Mouse (Mus musculus) midbrain, embryonic 14.5 days (tissue): ENCODE measurements at regions not wholly inside any gene's neighbourhood (a gene's known extent, or its start where the extent isn't known, plus 50 kb on each side); places are given as distances from the start of the nearest gene placed in this dataset.

Source experiments
- ATAC-seq: fragments of 200-750 bp; cut with Nextera tagmentation; 2 replicates; pipeline ENCODE4 v1.8.0; 2017; ENCODE audit warnings: moderate number of reproducible peaks, moderate library complexity; ENCODE audit not compliant: low FRiP score, low TSS enrichment
- DNase-seq: peaks from one replicate; pipeline ENCODE4 v3.0.0-alpha.2; 2015
- H3K27ac ChIP-seq: fragments of 300-500 bp; sonication (generic); replicated peaks from 2 replicates; pipeline ENCODE4 v1.5.1; 2014; ENCODE audit warnings: mild to moderate bottlenecking, low read depth, low read length, moderate library complexity
- H3K27me3 ChIP-seq: fragments of 300-500 bp; sonication (generic); 2 replicates; pipeline ENCODE4 v1.6.1; 2014; ENCODE audit warnings: low read length, control low read depth, mixed read lengths; ENCODE audit not compliant: control insufficient read depth, insufficient read depth
- H3K36me3 ChIP-seq: fragments of 300-500 bp; sonication (generic); 2 replicates; pipeline ENCODE4 v1.6.1; 2014; ENCODE audit warnings: low read length, control low read depth; ENCODE audit not compliant: control insufficient read depth, insufficient read depth
- H3K4me1 ChIP-seq: fragments of 300-500 bp; sonication (generic); 2 replicates; pipeline ENCODE4 v1.6.1; 2014; ENCODE audit warnings: mild to moderate bottlenecking, antibody characterized with exemption, low read length, control low read depth; ENCODE audit not compliant: control insufficient read depth, insufficient read depth
- H3K4me2 ChIP-seq: fragments of 300-500 bp; sonication (generic); 2 replicates; pipeline ENCODE4 v1.6.1; 2014; ENCODE audit warnings: mild to moderate bottlenecking, low read length, moderate library complexity
- H3K4me3 ChIP-seq: fragments of 300-500 bp; sonication (generic); replicated peaks from 2 replicates; pipeline ENCODE4 v1.5.1; 2014; ENCODE audit warnings: low read depth, low read length
- H3K9ac ChIP-seq: fragments of 300-500 bp; sonication (generic); replicated peaks from 2 replicates; pipeline ENCODE4 v1.6.1; 2014; ENCODE audit warnings: mild to moderate bottlenecking, low read length, moderate library complexity
- H3K9me3 ChIP-seq: fragments of 300-500 bp; sonication (generic); 2 replicates; pipeline ENCODE4 v1.6.1; 2016; ENCODE audit warnings: low read length, control low read depth, mixed read lengths; ENCODE audit not compliant: control insufficient read depth
- WGBS: fragments of 180-500 bp; shearing (Covaris S2); extraction: QIAGEN DNeasy Blood & Tissue Kit; methylation state at CpG from one replicate; pipeline ENCODE4 v1.1.7; 2014; 5-methylcytosine and 5-hydroxymethylcytosine counted together

DNA sequence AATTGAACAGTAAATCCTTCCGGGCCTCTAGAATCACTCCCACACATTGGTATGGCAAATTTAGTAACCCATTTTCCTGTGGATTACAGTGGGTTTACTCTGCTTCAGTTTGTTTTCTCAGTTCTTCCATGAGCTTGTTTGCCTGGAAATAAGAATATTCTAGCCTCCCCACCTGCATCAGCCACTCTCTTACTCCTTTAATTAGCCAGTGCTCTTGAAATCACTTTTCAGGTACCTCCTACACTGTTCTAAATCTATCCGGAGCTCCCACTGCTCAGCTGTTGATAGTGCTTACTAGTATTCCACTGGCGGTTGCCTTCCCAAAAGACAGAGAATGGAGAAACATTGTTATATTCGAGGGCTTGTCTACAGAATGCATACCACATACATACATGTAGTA lies 167.1 kb downstream of the Htr7 start:
- no peaks in the 10 kb centered on the region for H3K36me3 ChIP-seq
- no peak overlapping the region for H3K4me3 ChIP-seq
- no peak overlapping the region for H3K9ac ChIP-seq
- DNase-seq (no peak), ATAC-seq (no peak)
- no peak overlapping the region for H3K27ac ChIP-seq
- WGBS = 86% methylated on average over 4 of the region's 4 CpGs
- no peaks in the 10 kb centered on the region for H3K9me3 ChIP-seq
- H3K4me1 ChIP-seq = no peaks in the 10 kb centered on the region
- no peak overlapping the region for H3K4me2 ChIP-seq
- no peaks in the 10 kb centered on the region for H3K27me3 ChIP-seq

DNA sequence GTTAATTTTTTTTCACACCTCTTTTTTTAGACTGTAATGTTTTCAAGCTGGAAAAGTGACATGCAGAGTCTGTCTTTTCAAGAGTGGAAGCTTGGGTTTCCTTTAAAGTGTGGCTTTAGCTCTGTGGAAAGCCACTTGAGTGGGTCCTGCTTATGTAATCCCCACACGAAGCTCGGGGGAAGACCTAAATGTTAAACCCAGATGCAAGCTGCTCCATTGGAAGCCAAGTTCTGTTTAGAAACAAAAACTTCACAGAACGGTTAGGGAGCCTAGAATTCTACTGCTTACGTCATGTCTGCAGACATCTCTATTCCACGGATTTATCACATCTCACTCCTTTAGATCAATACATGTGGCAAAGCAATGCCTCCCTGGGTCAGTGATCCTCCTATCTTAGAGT lies 171.0 kb downstream of the Htr7 start:
- Histone ChIP-seq H3K36me3 (no peaks in the 10 kb centered on the region), H3K4me1 (no peaks in the 10 kb centered on the region), H3K9me3 (no peaks in the 10 kb centered on the region), H3K4me2 (no peak overlapping the region), H3K27ac (no peak overlapping the region), H3K27me3 (no peaks in the 10 kb centered on the region), H3K9ac (no peak overlapping the region), H3K4me3 (no peak overlapping the region)
- WGBS = 77% methylated on average over 5 of the region's 5 CpGs
- ATAC-seq = no peak
- no peak for DNase-seq

DNA sequence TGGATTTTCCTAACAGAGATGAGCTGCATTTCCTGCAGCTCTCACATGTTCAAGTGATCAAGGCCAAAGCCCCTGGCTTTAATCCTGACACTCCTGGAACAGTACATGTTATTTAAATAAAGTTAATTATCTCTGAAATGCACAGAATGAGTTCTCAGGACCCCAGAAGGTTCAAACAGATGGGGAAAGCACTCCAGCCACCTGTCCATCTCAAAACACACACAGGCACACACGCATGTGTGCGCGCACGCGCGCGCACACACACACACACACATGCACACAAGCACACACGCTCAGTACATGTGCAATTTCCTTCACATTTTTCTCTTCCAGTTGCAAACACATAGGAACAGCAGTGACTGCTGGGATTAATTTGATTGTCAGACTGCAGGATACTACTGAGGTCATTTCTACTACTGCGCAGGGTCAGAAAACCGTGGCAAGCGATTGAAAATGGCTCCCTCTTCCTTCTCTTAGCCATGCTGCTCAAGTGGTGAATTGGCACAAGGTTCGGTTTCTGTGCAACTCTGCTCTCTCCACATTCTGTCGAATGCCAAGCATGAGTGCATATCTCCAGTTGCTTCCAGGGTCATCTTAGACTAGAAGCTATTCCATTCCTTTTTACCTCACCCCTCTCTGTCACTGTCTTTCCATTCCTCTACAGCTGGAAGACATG lies 175.4 kb downstream of the Htr7 start:
- no peak overlapping the region for H3K4me2 ChIP-seq
- H3K4me3 ChIP-seq = no peak overlapping the region
- H3K36me3 ChIP-seq = no peaks in the 10 kb centered on the region
- no peak overlapping the region for H3K27ac ChIP-seq
- H3K27me3 ChIP-seq = no peaks in the 10 kb centered on the region
- H3K9ac ChIP-seq = no peak overlapping the region
- no peak for DNase-seq
- 93% methylated on average over 13 of the region's 13 CpGs for WGBS
- no peaks in the 10 kb centered on the region for H3K4me1 ChIP-seq
- no peaks in the 10 kb centered on the region for H3K9me3 ChIP-seq
- no peak for ATAC-seq

DNA sequence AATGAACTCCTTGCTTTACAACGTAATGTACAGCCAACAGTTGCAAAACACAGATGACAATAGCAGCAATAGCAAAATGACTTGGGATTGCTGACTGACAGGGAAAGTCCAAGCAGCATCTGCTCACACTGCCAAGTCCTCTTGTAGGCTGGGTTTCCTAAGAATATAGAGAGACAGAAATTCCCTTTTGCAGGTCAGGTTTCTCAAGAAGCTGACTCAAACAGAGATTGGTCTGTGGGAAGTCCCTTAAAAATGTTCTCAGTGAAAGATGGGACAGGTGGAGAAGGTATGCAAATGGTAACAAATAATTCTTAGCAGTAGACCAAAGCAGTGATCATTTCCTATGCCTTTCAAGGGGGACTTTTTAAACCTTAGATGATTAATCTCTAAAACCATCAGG lies 181.8 kb downstream of the Htr7 start:
- no peaks in the 10 kb centered on the region for H3K9me3 ChIP-seq
- DNase-seq (no peak), ATAC-seq (no peak)
- no peak overlapping the region for H3K4me2 ChIP-seq
- H3K4me3 ChIP-seq = no peak overlapping the region
- H3K9ac ChIP-seq = no peak overlapping the region
- H3K27me3 ChIP-seq = no peaks in the 10 kb centered on the region
- no peaks in the 10 kb centered on the region for H3K4me1 ChIP-seq
- no peak overlapping the region for H3K27ac ChIP-seq
- 60% methylated on average over 1 of the region's 1 CpGs for WGBS
- H3K36me3 ChIP-seq = no peaks in the 10 kb centered on the region

DNA sequence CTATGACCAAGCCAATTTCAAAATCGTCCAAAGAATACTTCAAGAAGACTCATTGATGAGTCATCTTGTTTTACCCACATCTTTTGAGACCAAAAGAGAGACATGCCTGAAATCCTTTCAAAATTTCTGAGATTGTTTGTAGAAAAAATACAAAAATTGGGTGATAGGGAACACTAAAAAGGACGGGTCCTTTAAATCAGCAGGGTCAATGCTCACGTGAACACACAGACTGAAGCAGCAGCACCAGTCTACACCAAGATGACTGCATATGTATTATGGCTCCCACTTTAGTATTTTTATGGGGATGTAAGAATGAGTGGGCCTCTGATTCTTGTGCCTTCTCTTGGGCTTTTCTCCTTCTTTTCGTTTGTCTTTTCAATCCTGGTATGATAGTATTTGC lies 186.6 kb downstream of the Htr7 start:
- H3K4me2 ChIP-seq = no peak overlapping the region
- H3K36me3 ChIP-seq = no peaks in the 10 kb centered on the region
- no peaks in the 10 kb centered on the region for H3K9me3 ChIP-seq
- H3K27ac ChIP-seq = no peak overlapping the region
- H3K9ac ChIP-seq = no peak overlapping the region
- no peak overlapping the region for H3K4me3 ChIP-seq
- 82% methylated on average over 4 of the region's 4 CpGs for WGBS
- DNase-seq (no peak), ATAC-seq (no peak)
- no peaks in the 10 kb centered on the region for H3K4me1 ChIP-seq
- no peaks in the 10 kb centered on the region for H3K27me3 ChIP-seq

DNA sequence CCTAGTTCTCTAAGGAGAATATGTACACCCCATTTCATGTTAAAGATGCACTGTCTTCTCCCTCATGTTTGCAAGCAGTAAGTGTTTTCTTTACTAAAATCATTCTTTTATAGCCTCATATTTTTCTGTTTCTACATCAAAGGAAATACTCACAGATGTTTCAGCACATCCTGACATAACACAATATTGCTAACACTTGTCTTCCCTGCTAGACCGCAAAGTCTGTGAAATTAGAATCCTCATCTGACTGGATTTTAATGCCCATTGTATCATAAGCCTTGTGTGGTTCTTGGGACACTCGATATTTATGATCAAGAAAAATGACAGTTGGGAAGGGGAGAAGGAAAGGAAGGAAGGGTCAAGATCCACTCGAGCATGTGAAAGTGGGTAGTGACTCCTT lies 188.8 kb downstream of the Htr7 start:
- DNase-seq = no peak
- no peaks in the 10 kb centered on the region for H3K27me3 ChIP-seq
- no peak overlapping the region for H3K4me2 ChIP-seq
- no peaks in the 10 kb centered on the region for H3K36me3 ChIP-seq
- H3K27ac ChIP-seq = no peak overlapping the region
- no peak overlapping the region for H3K9ac ChIP-seq
- WGBS = 86% methylated on average over 3 of the region's 3 CpGs
- no peak overlapping the region for H3K4me3 ChIP-seq
- no peaks in the 10 kb centered on the region for H3K4me1 ChIP-seq
- no peaks in the 10 kb centered on the region for H3K9me3 ChIP-seq
- ATAC-seq = no peak

DNA sequence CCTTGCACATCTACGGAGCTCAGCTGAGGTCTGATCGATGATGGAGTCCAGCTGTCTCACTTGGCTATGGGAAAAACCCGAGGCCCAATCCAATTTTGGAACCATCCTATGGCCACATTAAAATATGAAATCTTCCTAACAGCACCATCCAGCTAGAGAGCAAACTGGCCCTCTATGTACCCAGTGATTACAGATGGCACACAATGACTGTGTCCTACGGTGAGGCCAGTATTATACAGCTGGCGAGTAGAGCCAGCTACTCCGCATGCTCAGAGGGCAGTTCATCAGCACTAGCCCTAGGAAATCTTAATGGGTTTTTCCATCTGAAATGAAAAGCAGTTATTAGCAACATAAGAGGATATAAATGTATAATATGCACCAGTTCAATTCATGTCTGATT lies 194.3 kb downstream of the Htr7 start:
- Histone ChIP-seq H3K27ac (no peak overlapping the region), H3K9me3 (no peaks in the 10 kb centered on the region), H3K4me3 (no peak overlapping the region), H3K4me2 (no peak overlapping the region), H3K9ac (no peak overlapping the region), H3K36me3 (no peaks in the 10 kb centered on the region), H3K4me1 (no peaks in the 10 kb centered on the region), H3K27me3 (no peaks in the 10 kb centered on the region)
- 90% methylated on average over 6 of the region's 6 CpGs for WGBS
- no peak for ATAC-seq
- no peak for DNase-seq

DNA sequence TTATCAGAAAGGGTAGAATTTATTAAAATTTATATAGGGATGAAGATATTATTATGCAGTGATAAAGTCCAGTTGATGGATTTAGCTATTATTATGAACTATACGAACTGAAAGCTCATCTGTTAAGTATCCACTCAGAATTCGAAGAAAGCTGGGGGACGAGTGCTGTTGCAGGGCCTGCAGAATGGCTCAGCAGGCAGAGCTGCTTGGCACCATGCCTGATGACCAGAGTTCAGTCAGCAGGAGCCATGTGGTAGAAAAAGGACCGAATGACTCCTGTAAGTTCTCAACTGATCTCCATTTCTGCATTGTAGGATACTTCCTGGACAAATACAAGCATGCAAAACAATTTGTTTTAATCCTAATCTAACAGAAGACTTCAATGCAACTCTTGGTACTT lies 195.9 kb downstream of the Htr7 start:
- no peak overlapping the region for H3K9ac ChIP-seq
- no peaks in the 10 kb centered on the region for H3K4me1 ChIP-seq
- no peaks in the 10 kb centered on the region for H3K36me3 ChIP-seq
- ATAC-seq (no peak), DNase-seq (peak; percentile 25)
- no peak overlapping the region for H3K4me2 ChIP-seq
- 67% methylated on average over 4 of the region's 4 CpGs for WGBS
- H3K4me3 ChIP-seq = no peak overlapping the region
- no peaks in the 10 kb centered on the region for H3K27me3 ChIP-seq
- no peak overlapping the region for H3K27ac ChIP-seq
- no peaks in the 10 kb centered on the region for H3K9me3 ChIP-seq

DNA sequence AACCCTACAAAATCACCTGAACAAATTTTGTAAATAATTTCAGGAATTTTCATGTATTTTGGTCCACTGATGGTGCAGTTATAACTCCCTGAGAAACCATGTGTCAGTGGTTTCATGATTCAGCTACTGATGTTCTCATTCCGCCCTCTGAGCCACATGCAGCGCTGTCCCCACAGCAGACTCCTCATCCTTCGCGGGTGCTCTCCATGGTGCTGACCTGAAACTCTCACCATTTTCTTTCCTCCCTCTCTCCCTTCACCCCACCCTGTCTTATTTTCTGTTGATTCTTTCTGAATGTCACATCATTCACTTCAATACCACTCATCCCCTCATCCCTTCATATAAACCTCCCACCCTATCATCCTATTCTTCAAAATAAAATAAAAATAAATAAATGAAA lies 224.3 kb downstream of the Htr7 start:
- DNase-seq (peak; percentile 32), ATAC-seq (no peak)
- WGBS = 19% methylated on average over 4 of the region's 4 CpGs
- Histone ChIP-seq H3K27me3 (no peaks in the 10 kb centered on the region), H3K36me3 (no peaks in the 10 kb centered on the region), H3K9me3 (no peaks in the 10 kb centered on the region), H3K4me1 (no peaks in the 10 kb centered on the region), H3K9ac (no peak overlapping the region), H3K27ac (no peak overlapping the region), H3K4me2 (no peak overlapping the region), H3K4me3 (no peak overlapping the region)
